Mouse (Mus musculus) heart, adult 9 months (tissue): ENCODE measurements at regions not wholly inside any gene's neighbourhood (a gene's known extent, or its start where the extent isn't known, plus 50 kb on each side); places are given as distances from the start of the nearest gene placed in this dataset.

Source experiments
- DNase-seq, 2 experiments: peaks; one replicate each; pipeline ENCODE4 v3.0.0; 2022; ENCODE audit warnings: low spot score in 2 of 2

GRCm38 (mm10) chr6:98754487-98754886 is 411.9 kb upstream of the Gm765 start:
- DNase-seq, result no peak

- DNase-seq, result no peak
Measured at GRCm38 (mm10) chr6:98748618-98749017, 406.1 kb upstream of the Gm765 start.

GRCm38 (mm10) chr6:98746976-98747375 is 404.4 kb upstream of the Gm765 start:
- DNase-seq, result no peak

GRCm38 (mm10) chr6:98740447-98740846 is 397.9 kb upstream of the Gm765 start:
- no peak for DNase-seq

- DNase-seq, result no peak
Measured at GRCm38 (mm10) chr6:98731010-98731530, 388.5 kb upstream of the Gm765 start.

- DNase-seq, result no peak
Measured at GRCm38 (mm10) chr6:98726605-98727144, 384.1 kb upstream of the Gm765 start.

- no peak for DNase-seq
Measured at GRCm38 (mm10) chr6:98704887-98705622, 362.5 kb upstream of the Gm765 start.

- DNase-seq, result no peak
Measured at GRCm38 (mm10) chr6:98697571-98697970, 355.0 kb upstream of the Gm765 start.

GRCm38 (mm10) chr6:98693411-98693810 is 350.9 kb upstream of the Gm765 start:
- no peak for DNase-seq

GRCm38 (mm10) chr6:98690133-98690532 is 347.6 kb upstream of the Gm765 start:
- DNase-seq, result no peak

- no peak for DNase-seq
Measured at GRCm38 (mm10) chr6:98689395-98689794, 346.8 kb upstream of the Gm765 start.

- DNase-seq, result no peak
Measured at GRCm38 (mm10) chr6:98688624-98689023, 346.1 kb upstream of the Gm765 start.

- no peak for DNase-seq
Measured at GRCm38 (mm10) chr6:98666388-98666989, 323.9 kb upstream of the Gm765 start.

GRCm38 (mm10) chr6:98651827-98652226 is 309.3 kb upstream of the Gm765 start:
- no peak for DNase-seq

GRCm38 (mm10) chr6:98651315-98651714 is 308.8 kb upstream of the Gm765 start:
- DNase-seq, result no peak

- DNase-seq, result no peak
Measured at GRCm38 (mm10) chr6:98640316-98640715, 297.8 kb upstream of the Gm765 start.

GRCm38 (mm10) chr6:98635816-98636215 is 293.3 kb upstream of the Gm765 start:
- DNase-seq, result no peak

GRCm38 (mm10) chr6:98632278-98633063 is 289.9 kb upstream of the Gm765 start:
- no peak for DNase-seq

GRCm38 (mm10) chr6:98631269-98631668 is 288.7 kb upstream of the Gm765 start:
- DNase-seq, result no peak

- no peak for DNase-seq
Measured at GRCm38 (mm10) chr6:98629646-98630045, 287.1 kb upstream of the Gm765 start.

GRCm38 (mm10) chr6:98626435-98626834 is 283.9 kb upstream of the Gm765 start:
- DNase-seq, result no peak

GRCm38 (mm10) chr6:98620886-98621285 is 278.3 kb upstream of the Gm765 start:
- DNase-seq, result no peak
